Mouse (Mus musculus): ENCODE measurements around the gene Rhot1. TPM values are rescaled to one million over a fixed set of nuclear protein-coding genes. Genes with fewer than 3 reads are reported as not detected.

Gene Rhot1
- polyA plus RNA-seq, 1 experiment = 59.2 TPM

DNA sequence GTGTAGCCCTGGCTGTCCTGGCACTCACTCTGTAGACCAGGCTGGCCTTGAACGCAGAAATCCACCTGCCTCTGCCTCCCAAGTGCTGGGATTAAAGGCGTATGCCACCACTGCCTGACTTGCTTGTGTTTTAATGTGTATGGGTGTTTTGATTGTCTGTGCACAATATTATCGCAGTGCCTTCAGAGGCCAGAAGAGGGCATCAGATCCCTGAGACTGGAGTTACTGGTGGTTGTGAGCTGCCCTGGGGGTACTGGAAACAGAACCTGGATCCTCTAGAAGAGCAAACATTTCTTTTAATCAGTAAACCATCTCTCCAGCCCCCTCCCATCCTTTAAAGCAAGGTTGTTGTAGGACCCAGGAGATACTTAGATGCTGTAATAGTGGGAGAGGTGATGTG is 94.9 kb downstream of the Rhot1 start:
- DNase-seq = no peak
- Histone ChIP-seq H3K27ac (ENCODE audit: insufficient read depth, low read length) (no peak overlapping the region), H3K27me3 (ENCODE audit: control insufficient read depth, insufficient read depth, low read length) (no peaks in the 10 kb centered on the region; the same call in 1 of the 2 replicates), H3K4me1 (ENCODE audit: control insufficient read depth, insufficient read depth, low read length) (no peaks in the 10 kb centered on the region), H3K4me3 (replicated peaks; ENCODE audit: insufficient read depth, low read depth, low read length) (no peak overlapping the region)
- WGBS = 81% methylated on average over 3 of the region's 3 CpGs
- TF ChIP-seq POLR2A (IDR thresholded peaks at IDR 0.05; ENCODE audit: borderline replicate concordance, insufficient read depth, low read length) (no peak), CTCF (IDR thresholded peaks at IDR 0.05; ENCODE audit: borderline replicate concordance, insufficient read depth, low read depth, low read length) (no peak; the same call in 1 of the 2 replicates)

DNA sequence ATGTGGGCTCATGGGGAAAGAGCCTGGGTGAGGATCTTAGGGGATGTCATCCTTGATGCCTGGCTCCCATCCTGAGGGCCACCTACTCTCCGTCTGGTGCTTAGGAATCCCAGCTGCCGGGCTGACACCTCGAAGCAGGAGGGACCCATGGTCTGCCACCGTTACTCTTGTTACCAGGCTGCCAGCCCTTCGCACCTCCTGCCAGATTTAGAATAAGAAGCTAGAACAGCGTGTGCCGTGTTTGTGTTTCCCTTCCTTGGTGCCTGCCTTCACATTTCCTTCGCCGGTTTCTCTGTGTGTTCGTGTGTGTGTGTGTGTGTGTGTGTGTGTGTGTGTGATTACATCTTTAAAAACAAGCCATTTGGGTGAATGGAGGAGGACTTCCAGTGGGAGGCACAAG is 96.0 kb downstream of the Rhot1 start:
- 39% methylated on average over 10 of the region's 10 CpGs for WGBS
- H3K27me3 ChIP-seq (ENCODE audit: control insufficient read depth, insufficient read depth, low read length) = no peaks in the 10 kb centered on the region; the same call in 1 of the 2 replicates
- no peak overlapping the region for H3K27ac ChIP-seq (ENCODE audit: insufficient read depth, low read length)
- H3K4me1 ChIP-seq (ENCODE audit: control insufficient read depth, insufficient read depth, low read length) = no peaks in the 10 kb centered on the region
- H3K4me3 ChIP-seq (replicated peaks; ENCODE audit: insufficient read depth, low read depth, low read length) = no peak overlapping the region
- no peak for DNase-seq
- no peak for TF ChIP-seq CTCF (IDR thresholded peaks at IDR 0.05; ENCODE audit: borderline replicate concordance, insufficient read depth, low read depth, low read length)
- no peak for TF ChIP-seq POLR2A (IDR thresholded peaks at IDR 0.05; ENCODE audit: borderline replicate concordance, insufficient read depth, low read length)

DNA sequence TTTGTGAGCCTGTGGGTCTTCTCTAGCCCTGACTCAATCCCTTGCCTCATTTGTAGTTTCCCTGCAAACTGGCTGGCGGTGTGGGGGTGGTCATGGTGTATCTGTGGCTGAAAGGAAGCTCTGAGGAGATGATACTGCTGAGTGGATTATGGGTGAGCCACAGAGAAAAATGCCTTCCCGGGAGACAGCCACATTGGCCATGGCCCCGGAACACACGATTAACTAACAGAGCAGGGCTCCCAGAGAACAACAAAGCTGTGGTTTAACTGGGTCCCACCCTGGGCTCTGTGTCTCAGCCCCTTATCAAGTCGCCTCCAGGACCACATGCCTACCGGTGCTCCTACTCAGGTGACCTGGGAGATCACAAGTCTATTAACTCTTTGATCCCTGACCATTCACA is 99.7 kb downstream of the Rhot1 start:
- Histone ChIP-seq H3K27ac (ENCODE audit: insufficient read depth, low read length) (no peak overlapping the region), H3K4me3 (replicated peaks; ENCODE audit: insufficient read depth, low read depth, low read length) (no peak overlapping the region), H3K4me1 (ENCODE audit: control insufficient read depth, insufficient read depth, low read length) (no peaks in the 10 kb centered on the region), H3K27me3 (ENCODE audit: control insufficient read depth, insufficient read depth, low read length) (no peaks in the 10 kb centered on the region)
- no peak for DNase-seq
- TF ChIP-seq POLR2A (IDR thresholded peaks at IDR 0.05; ENCODE audit: borderline replicate concordance, insufficient read depth, low read length) = no peak
- TF ChIP-seq CTCF (IDR thresholded peaks at IDR 0.05; ENCODE audit: borderline replicate concordance, insufficient read depth, low read depth, low read length) = no peak
- WGBS = 48% methylated on average over 6 of the region's 6 CpGs

DNA sequence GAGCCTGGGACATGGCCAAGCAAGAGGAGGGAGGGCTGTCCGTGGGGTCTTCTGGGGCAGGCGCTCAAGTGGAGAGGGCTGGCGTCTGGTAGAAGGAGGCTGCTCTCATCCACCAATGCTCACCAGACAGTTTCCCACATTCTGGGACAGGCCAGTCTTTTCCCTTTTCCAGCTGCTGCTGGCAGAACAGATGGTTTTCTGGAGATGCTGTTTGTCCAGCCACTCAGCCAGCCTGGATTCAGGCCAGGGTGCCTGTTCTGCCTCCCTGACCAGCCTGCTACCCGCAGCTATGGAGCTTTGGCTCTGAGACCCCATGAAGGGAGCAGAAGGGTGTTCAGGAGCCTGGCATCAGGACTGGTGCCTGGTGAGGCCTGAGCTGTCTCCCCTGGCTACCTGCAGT is 102.5 kb downstream of the Rhot1 start:
- Histone ChIP-seq H3K4me1 (ENCODE audit: control insufficient read depth, insufficient read depth, low read length) (peaks cover 7% of the 10 kb centered on the region), H3K27me3 (ENCODE audit: control insufficient read depth, insufficient read depth, low read length) (no peaks in the 10 kb centered on the region), H3K27ac (ENCODE audit: insufficient read depth, low read length) (no peak overlapping the region), H3K4me3 (replicated peaks; ENCODE audit: insufficient read depth, low read depth, low read length) (no peak overlapping the region)
- DNase-seq = no peak
- TF ChIP-seq CTCF (IDR thresholded peaks at IDR 0.05; ENCODE audit: borderline replicate concordance, insufficient read depth, low read depth, low read length) (no peak), POLR2A (IDR thresholded peaks at IDR 0.05; ENCODE audit: borderline replicate concordance, insufficient read depth, low read length) (no peak)
- WGBS = 34% methylated on average over 4 of the region's 4 CpGs

DNA sequence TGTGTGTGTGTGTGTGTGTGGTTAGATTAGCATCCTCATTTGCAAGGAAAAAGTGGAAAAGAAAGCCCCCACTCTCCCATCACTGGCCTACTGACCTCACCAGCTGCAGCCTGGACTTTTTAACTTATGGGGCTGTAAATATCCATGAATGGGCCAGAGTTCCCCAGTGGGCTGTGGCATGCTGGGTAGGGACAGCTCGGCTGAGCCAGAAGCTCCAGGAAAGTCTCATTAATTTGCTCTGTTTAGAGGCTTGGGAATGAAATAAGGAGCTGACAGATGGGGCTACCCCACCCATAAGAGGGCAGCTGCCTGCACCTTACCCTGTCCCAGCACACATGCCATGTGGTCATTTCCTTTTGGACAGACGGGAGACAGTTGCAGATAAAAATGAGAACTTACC is 103.2 kb downstream of the Rhot1 start:
- TF ChIP-seq CTCF (IDR thresholded peaks at IDR 0.05; ENCODE audit: borderline replicate concordance, insufficient read depth, low read depth, low read length) = no peak
- TF ChIP-seq POLR2A (IDR thresholded peaks at IDR 0.05; ENCODE audit: borderline replicate concordance, insufficient read depth, low read length) = no peak
- 65% methylated on average over 2 of the region's 2 CpGs for WGBS
- DNase-seq = no peak
- Histone ChIP-seq H3K4me1 (ENCODE audit: control insufficient read depth, insufficient read depth, low read length) (peaks cover 12% of the 10 kb centered on the region), H3K27ac (ENCODE audit: insufficient read depth, low read length) (no peak overlapping the region), H3K27me3 (ENCODE audit: control insufficient read depth, insufficient read depth, low read length) (no peaks in the 10 kb centered on the region), H3K4me3 (replicated peaks; ENCODE audit: insufficient read depth, low read depth, low read length) (no peak overlapping the region)

DNA sequence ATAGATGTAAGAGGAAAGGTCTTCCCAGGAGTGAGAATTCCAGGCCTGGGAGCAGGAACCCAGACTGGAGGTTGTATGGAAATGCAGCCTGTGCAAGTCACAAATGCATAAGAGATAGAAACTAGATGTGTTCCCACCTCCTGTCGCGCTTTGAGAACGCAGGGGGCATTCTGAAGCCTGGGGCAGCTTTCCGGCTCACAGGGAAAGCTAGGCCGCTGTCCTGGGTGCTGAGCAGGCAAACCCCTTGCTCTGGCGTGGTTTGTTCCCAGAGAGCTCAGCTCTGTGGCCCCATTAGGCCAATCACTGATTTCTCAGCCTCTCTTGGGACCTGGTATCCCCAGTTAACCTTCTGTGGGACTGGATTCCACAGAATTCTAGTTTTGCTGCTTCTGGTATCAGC is 103.7 kb downstream of the Rhot1 start:
- Histone ChIP-seq H3K27ac (ENCODE audit: insufficient read depth, low read length) (no peak overlapping the region), H3K4me3 (replicated peaks; ENCODE audit: insufficient read depth, low read depth, low read length) (no peak overlapping the region), H3K27me3 (ENCODE audit: control insufficient read depth, insufficient read depth, low read length) (no peaks in the 10 kb centered on the region), H3K4me1 (ENCODE audit: control insufficient read depth, insufficient read depth, low read length) (peaks cover 12% of the 10 kb centered on the region)
- DNase-seq = no peak
- no peak for TF ChIP-seq POLR2A (IDR thresholded peaks at IDR 0.05; ENCODE audit: borderline replicate concordance, insufficient read depth, low read length)
- no peak for TF ChIP-seq CTCF (IDR thresholded peaks at IDR 0.05; ENCODE audit: borderline replicate concordance, insufficient read depth, low read depth, low read length)
- 76% methylated on average over 6 of the region's 6 CpGs for WGBS

DNA sequence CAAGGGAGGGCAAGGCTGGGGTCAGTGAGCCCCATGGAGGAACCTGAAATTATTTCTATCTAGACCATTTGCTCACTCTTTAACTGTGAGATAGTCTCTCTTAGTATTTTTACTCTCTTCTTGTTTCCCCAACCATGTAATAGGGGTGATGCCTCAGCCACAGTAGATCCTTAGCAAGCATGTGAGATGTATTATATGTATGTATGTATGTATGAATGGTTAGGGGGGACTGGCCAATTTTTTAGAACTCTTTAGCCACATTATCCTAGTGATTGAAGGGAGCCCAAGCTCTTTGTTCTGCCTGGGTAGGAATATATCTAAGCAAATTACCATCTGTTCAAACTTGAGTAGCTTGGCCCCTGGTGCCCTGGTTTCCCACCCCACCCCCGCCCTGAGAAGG is 104.6 kb downstream of the Rhot1 start:
- no peak for DNase-seq
- 94% methylated on average over 1 of the region's 1 CpGs for WGBS
- H3K4me1 ChIP-seq (ENCODE audit: control insufficient read depth, insufficient read depth, low read length) = peaks cover 12% of the 10 kb centered on the region
- no peak overlapping the region for H3K4me3 ChIP-seq (replicated peaks; ENCODE audit: insufficient read depth, low read depth, low read length)
- H3K27me3 ChIP-seq (ENCODE audit: control insufficient read depth, insufficient read depth, low read length) = no peaks in the 10 kb centered on the region
- no peak for TF ChIP-seq POLR2A (IDR thresholded peaks at IDR 0.05; ENCODE audit: borderline replicate concordance, insufficient read depth, low read length)
- H3K27ac ChIP-seq (ENCODE audit: insufficient read depth, low read length) = no peak overlapping the region

DNA sequence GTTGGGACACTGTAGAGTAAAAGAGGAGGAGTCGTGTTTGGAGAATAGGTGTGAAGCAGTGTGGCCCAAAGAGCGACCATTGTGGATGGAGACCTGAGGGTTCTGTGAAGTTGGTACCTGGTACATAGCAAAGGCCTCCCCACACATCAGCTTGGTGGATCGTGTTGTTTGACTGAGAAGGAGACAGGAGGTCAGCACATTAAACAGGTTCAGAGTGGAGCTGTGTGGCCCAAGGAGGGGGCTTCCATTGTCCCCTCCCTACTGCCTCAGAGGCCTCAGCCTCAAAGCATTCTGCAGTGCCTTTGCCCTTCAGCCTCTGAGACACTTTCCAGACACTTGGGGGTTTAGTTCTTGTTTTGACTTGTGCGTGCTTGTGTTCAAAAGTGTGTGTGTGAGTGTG is 105.1 kb downstream of the Rhot1 start:
- H3K4me3 ChIP-seq (replicated peaks; ENCODE audit: insufficient read depth, low read depth, low read length) = no peak overlapping the region
- no peak for DNase-seq
- TF ChIP-seq POLR2A (IDR thresholded peaks at IDR 0.05; ENCODE audit: borderline replicate concordance, insufficient read depth, low read length) = no peak
- TF ChIP-seq CTCF (IDR thresholded peaks at IDR 0.05; ENCODE audit: borderline replicate concordance, insufficient read depth, low read depth, low read length) = no peak
- H3K4me1 ChIP-seq (ENCODE audit: control insufficient read depth, insufficient read depth, low read length) = peaks cover 12% of the 10 kb centered on the region
- no peak overlapping the region for H3K27ac ChIP-seq (ENCODE audit: insufficient read depth, low read length)
- 91% methylated on average over 4 of the region's 4 CpGs for WGBS
- H3K27me3 ChIP-seq (ENCODE audit: control insufficient read depth, insufficient read depth, low read length) = no peaks in the 10 kb centered on the region
